Mouse (Mus musculus): ENCODE measurements around the gene Mblac2.

GRCm38 (mm10) chr13:81785766-81786480, 74.8 kb downstream of the Mblac2 start:
- no peak for TF ChIP-seq CTCF (IDR thresholded peaks at IDR 0.05; ENCODE audit: low read depth)
- no peak for TF ChIP-seq EP300 (IDR thresholded peaks at IDR 0.05; ENCODE audit: low read depth)

Data from liver, embryonic 14.5 days (tissue).